Mouse (Mus musculus): Measurements from ENCODE around the gene Slc2a4.

DNA sequence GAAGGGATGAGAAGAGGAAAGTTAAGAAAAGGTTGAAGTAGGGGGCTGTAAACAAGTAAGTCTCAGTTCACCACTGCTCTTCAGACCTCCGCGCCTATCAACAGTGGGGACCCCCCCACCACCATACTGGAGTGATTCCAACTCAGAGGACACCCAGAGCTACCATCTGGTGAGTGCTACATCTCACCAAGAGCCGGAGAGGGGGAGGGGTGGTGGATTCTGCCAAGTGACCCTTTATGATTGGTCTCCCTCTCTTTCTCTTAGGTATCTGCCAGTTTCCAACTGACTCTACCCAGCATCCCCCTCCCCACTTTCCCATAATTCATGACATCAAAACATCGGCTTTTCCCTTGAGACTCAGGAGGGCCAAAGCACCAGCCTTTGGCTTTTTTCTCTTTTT is 7.0 kb downstream of the Slc2a4 start:
- TF ChIP-seq CTCF (IDR thresholded peaks at IDR 0.05; ENCODE audit: low read depth) (no peak), EP300 (IDR thresholded peaks at IDR 0.05; ENCODE audit: low read depth) (no peak)

Data from liver, embryonic 14.5 days (tissue).